Mouse (Mus musculus) adrenal gland, postnatal 36 days (tissue): ENCODE results near the gene Ivns1abp. TPM values are rescaled to one million over a fixed set of nuclear protein-coding genes. Genes with fewer than 3 reads are reported as not detected.

Source experiments
- total RNA-seq, 2 experiments: library from RNA; stranded (reverse); gene quantifications; 2 replicates each; pipeline ENCODE4 v1.2.3; 2021

The Ivns1abp gene
- total RNA-seq, 2 experiments from 2014 or later: 137 to 199 TPM

Other genes starting within 250 kb of the Ivns1abp start
- gene Gm47985, start 161.9 kb upstream of the Ivns1abp start, total RNA-seq: not detected
- gene Gm8947, start 152.1 kb upstream of the Ivns1abp start, total RNA-seq: not detected
- gene Gm47995, start 146.0 kb upstream of the Ivns1abp start, total RNA-seq: not detected
- not detected for gene 3110040M04Rik, start 140.4 kb upstream of the Ivns1abp start, total RNA-seq
- gene Gm47996, start 134.3 kb upstream of the Ivns1abp start, total RNA-seq: not detected
- gene Swt1, start 84.0 kb downstream of the Ivns1abp start, total RNA-seq: 10 to 100 TPM; 16.5 to 26.8 TPM
- gene Trmt1l, start 84.1 kb downstream of the Ivns1abp start, total RNA-seq: 10 to 100 TPM; 25.5 to 31.9 TPM
- gene Rnf2, start 156.5 kb downstream of the Ivns1abp start, total RNA-seq: 10 to 100 TPM; 65.2 to 79.0 TPM
- gene Fam129a, start 226.7 kb downstream of the Ivns1abp start, total RNA-seq: 100 to 1,000 TPM; 108 to 202 TPM